Mouse (Mus musculus): ENCODE measurements around the gene Exosc1.

Gene Exosc1

GRCm38 (mm10) chr19:41933179-41934086 lies at the start of gene Exosc1, which contains the start of gene Zdhhc16:
Gene Exosc1, minus strand, starts transcription at chr19:41933423.
Gene Zdhhc16, plus strand, starts transcription at chr19:41933480.
- Histone ChIP-seq H3K27me3 (ENCODE audit: control insufficient read depth, insufficient read depth, low read length, poor library complexity, severe bottlenecking) (no peaks in the 10 kb centered on the region), H3K36me3 (ENCODE audit: control insufficient read depth, insufficient read depth, low read length, poor library complexity, severe bottlenecking) (0 out of 2 replicates have a peak, but pooled peaks cover 4% of the 10 kb centered on the region)
- peak; percentile 98 for DNase-seq (ENCODE audit: low read depth, low spot score)

GRCm38 (mm10) chr19:41982791-41983150 lies 49.5 kb upstream of the Exosc1 start:
- H3K36me3 ChIP-seq (ENCODE audit: control insufficient read depth, insufficient read depth, low read length, poor library complexity, severe bottlenecking), result no peaks in the 10 kb centered on the region; the same call in 1 of the 2 replicates
- H3K27me3 ChIP-seq (ENCODE audit: control insufficient read depth, insufficient read depth, low read length, poor library complexity, severe bottlenecking), result no peaks in the 10 kb centered on the region
- DNase-seq (ENCODE audit: low read depth, low spot score), result peak; percentile 28

- Histone ChIP-seq H3K27me3 (ENCODE audit: control insufficient read depth, insufficient read depth, low read length, poor library complexity, severe bottlenecking) (no peaks in the 10 kb centered on the region), H3K36me3 (ENCODE audit: control insufficient read depth, insufficient read depth, low read length, poor library complexity, severe bottlenecking) (no peaks in the 10 kb centered on the region)
- no peak for DNase-seq (ENCODE audit: low read depth, low spot score)
These were observed 48.9 kb upstream of the Exosc1 start for GRCm38 (mm10) chr19:41981931-41982790.

- DNase-seq (ENCODE audit: low read depth, low spot score), result no peak
- H3K27me3 ChIP-seq (ENCODE audit: control insufficient read depth, insufficient read depth, low read length, poor library complexity, severe bottlenecking), result no peaks in the 10 kb centered on the region
- no peaks in the 10 kb centered on the region for H3K36me3 ChIP-seq (ENCODE audit: control insufficient read depth, insufficient read depth, low read length, poor library complexity, severe bottlenecking)
These were observed 48.3 kb upstream of the Exosc1 start, which contains the start of gene Ubtd1 for GRCm38 (mm10) chr19:41981595-41981927. Gene Ubtd1, plus strand, starts transcription at chr19:41981763.

GRCm38 (mm10) chr19:41980819-41981594 lies 47.8 kb upstream of the Exosc1 start, which contains the start of gene Mms19:
Gene Mms19, minus strand, starts transcription at chr19:41981157.
- Histone ChIP-seq H3K27me3 (ENCODE audit: control insufficient read depth, insufficient read depth, low read length, poor library complexity, severe bottlenecking) (no peaks in the 10 kb centered on the region), H3K36me3 (ENCODE audit: control insufficient read depth, insufficient read depth, low read length, poor library complexity, severe bottlenecking) (no peaks in the 10 kb centered on the region)
- DNase-seq (ENCODE audit: low read depth, low spot score), result peak; percentile 99

- Histone ChIP-seq H3K27me3 (ENCODE audit: control insufficient read depth, insufficient read depth, low read length, poor library complexity, severe bottlenecking) (no peaks in the 10 kb centered on the region), H3K36me3 (ENCODE audit: control insufficient read depth, insufficient read depth, low read length, poor library complexity, severe bottlenecking) (no peaks in the 10 kb centered on the region)
- no peak for DNase-seq (ENCODE audit: low read depth, low spot score)
These were observed 47.2 kb upstream of the Exosc1 start for GRCm38 (mm10) chr19:41980422-41980818.

- Histone ChIP-seq H3K27me3 (ENCODE audit: control insufficient read depth, insufficient read depth, low read length, poor library complexity, severe bottlenecking) (no peaks in the 10 kb centered on the region), H3K36me3 (ENCODE audit: control insufficient read depth, insufficient read depth, low read length, poor library complexity, severe bottlenecking) (no peaks in the 10 kb centered on the region)
- DNase-seq (ENCODE audit: low read depth, low spot score), result no peak
These were observed 40.9 kb upstream of the Exosc1 start for GRCm38 (mm10) chr19:41973891-41974794.

- no peak for DNase-seq (ENCODE audit: low read depth, low spot score)
- no peaks in the 10 kb centered on the region for H3K27me3 ChIP-seq (ENCODE audit: control insufficient read depth, insufficient read depth, low read length, poor library complexity, severe bottlenecking)
- peaks cover 16% of the 10 kb centered on the region for H3K36me3 ChIP-seq (ENCODE audit: control insufficient read depth, insufficient read depth, low read length, poor library complexity, severe bottlenecking)
These were observed 36.4 kb upstream of the Exosc1 start for GRCm38 (mm10) chr19:41969618-41970017.

- peaks cover 10% of the 10 kb centered on the region for H3K36me3 ChIP-seq (ENCODE audit: control insufficient read depth, insufficient read depth, low read length, poor library complexity, severe bottlenecking)
- no peaks in the 10 kb centered on the region for H3K27me3 ChIP-seq (ENCODE audit: control insufficient read depth, insufficient read depth, low read length, poor library complexity, severe bottlenecking)
- DNase-seq (ENCODE audit: low read depth, low spot score), result no peak
These were observed 20.4 kb upstream of the Exosc1 start for GRCm38 (mm10) chr19:41953574-41953973.

GRCm38 (mm10) chr19:41952287-41952686 lies 19.1 kb upstream of the Exosc1 start:
- DNase-seq (ENCODE audit: low read depth, low spot score), result peak; percentile 28
- Histone ChIP-seq H3K27me3 (ENCODE audit: control insufficient read depth, insufficient read depth, low read length, poor library complexity, severe bottlenecking) (no peaks in the 10 kb centered on the region), H3K36me3 (ENCODE audit: control insufficient read depth, insufficient read depth, low read length, poor library complexity, severe bottlenecking) (peaks cover 6% of the 10 kb centered on the region)

GRCm38 (mm10) chr19:41943841-41944240 lies 10.6 kb upstream of the Exosc1 start:
- no peaks in the 10 kb centered on the region for H3K27me3 ChIP-seq (ENCODE audit: control insufficient read depth, insufficient read depth, low read length, poor library complexity, severe bottlenecking)
- H3K36me3 ChIP-seq (ENCODE audit: control insufficient read depth, insufficient read depth, low read length, poor library complexity, severe bottlenecking), result peaks cover 16% of the 10 kb centered on the region
- DNase-seq (ENCODE audit: low read depth, low spot score), result no peak

GRCm38 (mm10) chr19:41938539-41938938 lies 5.3 kb upstream of the Exosc1 start:
- DNase-seq (ENCODE audit: low read depth, low spot score), result no peak
- peaks cover 4% of the 10 kb centered on the region for H3K36me3 ChIP-seq (ENCODE audit: control insufficient read depth, insufficient read depth, low read length, poor library complexity, severe bottlenecking)

GRCm38 (mm10) chr19:41935921-41936320 lies 2.7 kb upstream of the Exosc1 start:
- DNase-seq (ENCODE audit: low read depth, low spot score), result no peak
- Histone ChIP-seq H3K27me3 (ENCODE audit: control insufficient read depth, insufficient read depth, low read length, poor library complexity, severe bottlenecking) (no peaks in the 10 kb centered on the region), H3K36me3 (ENCODE audit: control insufficient read depth, insufficient read depth, low read length, poor library complexity, severe bottlenecking) (peaks cover 3% of the 10 kb centered on the region; the same call in 1 of the 2 replicates)

More at GRCm38 (mm10) chr19:41938539-41938938, 5.3 kb upstream of the Exosc1 start:
- H3K27me3 ChIP-seq (ENCODE audit: control insufficient read depth, insufficient read depth, low read length, poor library complexity, severe bottlenecking), result no peaks in the 10 kb centered on the region
